Mouse (Mus musculus) intestine, embryonic 14.5 days (tissue): ENCODE data around the gene Lrrc28. TPM values are rescaled to one million over a fixed set of nuclear protein-coding genes. Genes with fewer than 3 reads are reported as not detected.
A peak's percentile ranks its signal among the peaks of the same experiment; 100 is the strongest.
"Not testable (repeated sequence)": the region's sequence is repeated elsewhere in the genome, so short reads cannot be mapped to it uniquely, and the experiment has no call there.

ENCODE experiments used
- ATAC-seq: fragments of 200-750 bp; cut with Nextera tagmentation; replicated peaks from 2 replicates; pipeline ENCODE4 v1.8.0; 2017; ENCODE audit warnings: low read depth, moderate number of reproducible peaks, moderate TSS enrichment, moderate library complexity; ENCODE audit not compliant: low FRiP score, low TSS enrichment
- DNase-seq: peaks from one replicate; pipeline ENCODE4 v3.0.0-alpha.2; 2018; ENCODE audit warnings: low spot score
- H3K27ac ChIP-seq: fragments of 300-500 bp; sonication (generic); 2 replicates; pipeline ENCODE4 v1.5.1; 2014; ENCODE audit warnings: low read depth, mild to moderate bottlenecking, control low read depth
- H3K27me3 ChIP-seq: fragments of 300-500 bp; sonication (generic); replicated peaks from 2 replicates; pipeline ENCODE4 v1.6.1; 2014; ENCODE audit warnings: low read length, control low read depth; ENCODE audit not compliant: control insufficient read depth, insufficient read depth
- H3K36me3 ChIP-seq: fragments of 300-500 bp; sonication (generic); 2 replicates; pipeline ENCODE4 v1.6.1; 2014; ENCODE audit warnings: low read length, control low read depth; ENCODE audit not compliant: control insufficient read depth, insufficient read depth
- H3K4me1 ChIP-seq: fragments of 300-500 bp; sonication (generic); replicated peaks from 2 replicates; pipeline ENCODE4 v1.6.1; 2014; ENCODE audit warnings: low read length, control low read depth, mixed read lengths; ENCODE audit not compliant: control insufficient read depth, insufficient read depth
- H3K4me2 ChIP-seq: fragments of 300-500 bp; sonication (generic); 2 replicates; pipeline ENCODE4 v1.6.1; 2014; ENCODE audit warnings: low read length
- H3K4me3 ChIP-seq: fragments of 300-500 bp; sonication (generic); 2 replicates; pipeline ENCODE4 v1.5.1; 2014; ENCODE audit warnings: low read depth, low read length, control low read depth, mixed read lengths
- H3K9ac ChIP-seq: fragments of 300-500 bp; sonication (generic); 2 replicates; pipeline ENCODE4 v1.6.1; 2014; ENCODE audit warnings: mild to moderate bottlenecking, low read length
- H3K9me3 ChIP-seq: fragments of 300-500 bp; sonication (generic); 2 replicates; pipeline ENCODE4 v1.6.1; 2016; ENCODE audit warnings: low read length, control low read depth; ENCODE audit not compliant: control insufficient read depth
- WGBS: fragments of 180-500 bp; shearing (Covaris S2); extraction: QIAGEN DNeasy Blood & Tissue Kit; methylation state at CpG from one replicate; pipeline ENCODE4 v1.1.7; 2014; 5-methylcytosine and 5-hydroxymethylcytosine counted together
- polyA plus RNA-seq: library from polyadenylated mRNA; unstranded; fragments of >200 nt; fragmentation: Nextera tagmentation; extraction: Ambion mirVana; gene quantifications from 2 replicates; pipeline ENCODE4 v1.2.1, GENCODE M21; 2014

The Lrrc28 gene
- polyA plus RNA-seq, 1 experiment from 2014 or later: 12.4 TPM

- H3K27ac ChIP-seq: no peak overlapping the region
- WGBS: 75% methylated on average over 6 of the region's 6 CpGs
- no peak for ATAC-seq
Observed at GRCm38 (mm10) chr7:67529381-67529780, 115.7 kb downstream of the Lrrc28 start.

GRCm38 (mm10) chr7:67528821-67529221, 116.2 kb downstream of the Lrrc28 start:
- WGBS: 93% methylated on average over 18 of the region's 18 CpGs
- ATAC-seq (no peak), DNase-seq (no peak)
- H3K4me3 ChIP-seq: no peak overlapping the region
- peaks cover 14% of the 10 kb centered on the region for H3K4me1 ChIP-seq
- no peaks in the 10 kb centered on the region for H3K27me3 ChIP-seq
- no peaks in the 10 kb centered on the region for H3K9me3 ChIP-seq
- no peak overlapping the region for H3K27ac ChIP-seq
- H3K4me2 ChIP-seq: no peak overlapping the region
- no peak overlapping the region for H3K9ac ChIP-seq
- no peaks in the 10 kb centered on the region for H3K36me3 ChIP-seq

More at GRCm38 (mm10) chr7:67529381-67529780, 115.7 kb downstream of the Lrrc28 start:
- Histone ChIP-seq H3K9ac (no peak overlapping the region), H3K9me3 (no peaks in the 10 kb centered on the region), H3K4me1 (peaks cover 14% of the 10 kb centered on the region), H3K4me3 (no peak overlapping the region), H3K36me3 (no peaks in the 10 kb centered on the region), H3K27me3 (no peaks in the 10 kb centered on the region), H3K4me2 (no peak overlapping the region)
- DNase-seq: no peak

GRCm38 (mm10) chr7:67528063-67528811, 116.8 kb downstream of the Lrrc28 start:
- WGBS: 59% methylated on average over 10 of the region's 10 CpGs
- DNase-seq (peak; percentile 63), ATAC-seq (no peak)
- H3K4me3 ChIP-seq: no peak overlapping the region
- H3K4me2 ChIP-seq: no peak overlapping the region
- H3K9ac ChIP-seq: no peak overlapping the region
- no peaks in the 10 kb centered on the region for H3K9me3 ChIP-seq
- no peak overlapping the region for H3K27ac ChIP-seq
- H3K4me1 ChIP-seq: peaks cover 8% of the 10 kb centered on the region
- H3K27me3 ChIP-seq: no peaks in the 10 kb centered on the region
- H3K36me3 ChIP-seq: no peaks in the 10 kb centered on the region

GRCm38 (mm10) chr7:67525886-67526580, 119.0 kb downstream of the Lrrc28 start:
- H3K4me2 ChIP-seq: no peak overlapping the region
- WGBS: 87% methylated on average over 3 of the region's 3 CpGs
- no peaks in the 10 kb centered on the region for H3K9me3 ChIP-seq
- no peaks in the 10 kb centered on the region for H3K27me3 ChIP-seq
- H3K4me3 ChIP-seq: no peak overlapping the region
- H3K4me1 ChIP-seq: peaks cover 8% of the 10 kb centered on the region
- DNase-seq (no peak), ATAC-seq (no peak)
- H3K36me3 ChIP-seq: no peaks in the 10 kb centered on the region
- no peak overlapping the region for H3K9ac ChIP-seq
- no peak overlapping the region for H3K27ac ChIP-seq

- not testable (repeated sequence) for H3K4me2 ChIP-seq, DNase-seq, H3K9me3 ChIP-seq, ATAC-seq, H3K36me3 ChIP-seq, H3K27ac ChIP-seq, H3K4me1 ChIP-seq, H3K27me3 ChIP-seq, H3K9ac ChIP-seq, H3K4me3 ChIP-seq
- 91% methylated on average over 7 of the region's 8 CpGs for WGBS
Observed at GRCm38 (mm10) chr7:67524069-67524468, 121.0 kb downstream of the Lrrc28 start.

- ATAC-seq (no peak), DNase-seq (no peak)
- Histone ChIP-seq H3K36me3 (no peaks in the 10 kb centered on the region), H3K27me3 (no peaks in the 10 kb centered on the region), H3K9ac (no peak overlapping the region), H3K27ac (no peak overlapping the region), H3K4me3 (no peak overlapping the region), H3K4me1 (peaks cover 6% of the 10 kb centered on the region), H3K4me2 (no peak overlapping the region), H3K9me3 (no peaks in the 10 kb centered on the region)
- 84% methylated on average over 7 of the region's 7 CpGs for WGBS
Observed at GRCm38 (mm10) chr7:67523400-67523799, 121.7 kb downstream of the Lrrc28 start.

- not testable (repeated sequence) for H3K4me1 ChIP-seq, H3K36me3 ChIP-seq, DNase-seq, H3K27ac ChIP-seq, H3K27me3 ChIP-seq, H3K9me3 ChIP-seq, ATAC-seq, H3K4me2 ChIP-seq, H3K9ac ChIP-seq, H3K4me3 ChIP-seq
- 82% methylated on average over 3 of the region's 5 CpGs for WGBS
Observed at GRCm38 (mm10) chr7:67521731-67522130, 123.3 kb downstream of the Lrrc28 start.

GRCm38 (mm10) chr7:67520959-67521358, 124.1 kb downstream of the Lrrc28 start:
- WGBS: 82% methylated on average over 4 of the region's 4 CpGs
- H3K27ac ChIP-seq: no peak overlapping the region
- no peak overlapping the region for H3K4me2 ChIP-seq
- H3K9me3 ChIP-seq: no peaks in the 10 kb centered on the region
- H3K27me3 ChIP-seq: no peaks in the 10 kb centered on the region
- ATAC-seq (no peak), DNase-seq (no peak)
- no peak overlapping the region for H3K4me3 ChIP-seq
- no peaks in the 10 kb centered on the region for H3K4me1 ChIP-seq
- H3K9ac ChIP-seq: no peak overlapping the region
- no peaks in the 10 kb centered on the region for H3K36me3 ChIP-seq
